Mouse (Mus musculus) retina, postnatal 1 day (tissue): ENCODE measurements around the gene March9.
"Not testable (repeated sequence)": the region's sequence is repeated elsewhere in the genome, so short reads cannot be mapped to it uniquely, and the experiment has no call there.

ENCODE experiments used
- DNase-seq: peaks from one replicate; pipeline ENCODE4 v3.0.0-alpha.2; 2012

Gene March9

DNA sequence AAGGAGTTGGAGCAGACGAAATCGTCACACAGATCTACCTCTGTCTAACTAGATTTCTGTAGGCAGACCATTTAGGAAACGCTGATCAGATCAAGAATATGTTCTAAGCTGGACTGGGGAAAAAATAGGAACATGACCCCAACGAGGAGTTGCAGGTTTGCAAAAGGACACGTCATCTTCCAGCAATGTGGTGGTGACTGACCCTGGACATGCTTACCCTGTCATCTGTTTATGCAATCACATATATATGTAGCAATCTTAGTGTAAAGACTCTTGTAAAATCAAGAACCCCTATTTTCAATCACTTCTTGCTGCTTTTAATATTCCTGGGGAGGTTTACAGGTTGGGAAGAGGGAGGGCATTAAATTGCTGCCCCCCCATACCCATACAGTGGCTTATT is 2.5 kb upstream of the March9 start:
- DNase-seq, result no peak

DNA sequence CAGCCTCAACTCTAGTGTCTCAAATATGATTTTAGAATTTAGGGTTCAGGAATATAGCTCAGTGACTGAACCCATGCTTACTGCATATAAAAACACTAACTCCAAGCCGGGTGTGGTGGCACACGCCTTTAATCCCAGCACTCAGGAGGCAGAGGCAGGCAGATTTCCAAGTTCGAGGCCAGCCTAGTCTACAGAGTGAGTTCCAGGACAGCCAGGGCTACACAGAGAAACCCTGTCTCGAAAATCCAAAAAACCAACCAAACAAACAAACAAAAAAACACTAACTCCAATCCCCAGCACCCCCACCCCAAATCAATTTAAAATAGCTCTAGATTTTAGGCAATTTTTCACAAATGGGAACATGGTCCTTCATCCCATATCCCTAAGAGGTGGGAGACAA is 2.1 kb upstream of the March9 start:
- not testable (repeated sequence) for DNase-seq

DNA sequence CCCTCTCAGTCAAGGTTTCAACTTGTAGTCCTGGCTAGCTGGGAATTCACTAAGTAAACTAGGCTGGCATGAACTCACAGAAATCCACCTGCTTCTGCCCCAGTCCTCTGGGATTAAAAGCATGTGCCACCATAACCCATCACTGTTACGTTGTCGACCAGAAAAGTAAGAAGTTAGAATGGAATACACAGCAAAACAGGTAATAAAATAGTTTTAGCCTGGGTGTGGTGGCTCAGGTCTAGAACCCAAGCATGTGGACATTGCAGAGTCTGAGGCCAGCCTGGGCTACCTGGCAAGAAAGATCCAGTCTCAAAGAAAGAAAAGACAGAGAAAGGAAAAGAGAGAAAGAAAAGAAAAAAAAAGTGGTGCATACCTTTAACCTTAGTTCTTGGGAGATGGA is 1.5 kb upstream of the March9 start:
- no peak for DNase-seq

DNA sequence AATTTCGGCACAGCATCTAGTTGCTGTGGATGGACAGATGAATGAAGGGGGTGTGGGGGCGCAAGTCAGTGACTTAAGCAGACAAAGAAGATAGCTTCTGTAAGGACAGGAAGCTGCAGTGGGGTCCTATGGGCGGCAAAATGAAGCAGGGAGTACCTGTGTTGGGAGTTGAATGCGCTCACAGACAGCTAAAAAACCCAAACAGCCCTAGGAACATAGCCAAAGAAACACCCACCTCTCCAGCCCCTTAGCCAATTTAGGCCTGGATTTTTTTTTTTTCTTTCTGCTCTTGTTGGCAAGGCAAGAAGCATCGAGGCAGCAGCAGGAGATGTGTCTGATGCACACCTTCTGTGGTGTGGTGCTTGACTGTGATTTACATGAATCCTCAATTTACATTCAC is 1.1 kb upstream of the March9 start:
- no peak for DNase-seq

DNA sequence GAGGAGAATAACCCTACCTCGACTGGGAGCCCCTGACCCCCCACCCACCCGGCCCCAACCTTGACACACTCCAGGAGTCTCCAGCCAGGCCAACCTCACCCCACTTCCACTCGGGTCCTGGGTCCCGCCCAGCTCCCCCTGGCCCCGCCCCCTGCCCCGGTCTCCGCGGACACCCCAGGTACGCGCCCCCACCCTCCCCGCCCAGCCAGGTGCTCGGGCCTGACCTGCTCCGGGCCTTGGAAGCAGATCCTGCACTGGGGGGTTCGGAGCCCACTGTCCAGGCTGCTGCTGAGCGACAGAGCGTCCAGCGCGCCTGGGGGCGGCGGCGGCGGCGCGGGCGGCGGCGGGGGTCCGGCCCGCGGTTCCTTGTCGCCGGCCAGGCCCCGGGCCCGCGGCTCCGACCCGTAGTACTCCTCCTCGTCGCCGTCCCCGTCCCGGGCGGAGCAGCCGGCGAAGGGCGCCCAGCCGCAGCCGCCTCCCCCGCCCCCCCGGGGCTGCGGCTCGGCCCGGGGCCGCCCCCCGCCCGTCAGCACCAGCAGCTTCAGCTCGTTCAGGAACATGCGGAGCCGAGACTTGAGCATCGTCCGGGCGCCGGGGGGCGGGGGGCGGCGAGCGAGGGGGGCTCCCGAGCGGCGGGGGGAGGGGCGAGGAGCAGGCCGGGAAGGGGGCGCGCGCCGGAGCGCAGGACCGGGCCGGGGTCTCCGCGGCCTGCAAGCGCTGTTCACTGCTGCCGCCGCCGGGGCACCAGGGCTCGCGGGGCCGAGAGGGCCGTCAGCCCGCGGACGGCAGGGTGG is 613 bp downstream of the March9 start:
- peak; percentile 50 for DNase-seq

DNA sequence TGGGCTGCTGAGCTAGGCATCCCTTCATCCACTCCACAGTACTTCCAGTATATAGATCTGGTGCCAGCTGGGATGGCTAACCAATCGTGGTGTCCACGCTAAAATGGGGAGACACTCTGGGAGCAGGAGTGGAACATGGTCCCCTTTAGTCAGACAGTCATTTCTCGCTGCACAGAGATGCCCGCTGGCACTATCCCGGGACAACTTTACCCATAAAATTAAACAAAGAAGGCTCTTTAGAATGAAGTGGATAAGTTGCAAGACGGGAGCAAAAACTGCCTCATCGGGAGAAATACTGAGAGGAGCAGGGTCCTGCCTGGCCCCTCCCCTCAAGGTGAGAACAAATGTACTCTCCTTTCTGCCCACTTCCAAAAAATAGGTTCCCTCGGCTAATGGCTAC is 1.3 kb downstream of the March9 start:
- DNase-seq, result no peak

DNA sequence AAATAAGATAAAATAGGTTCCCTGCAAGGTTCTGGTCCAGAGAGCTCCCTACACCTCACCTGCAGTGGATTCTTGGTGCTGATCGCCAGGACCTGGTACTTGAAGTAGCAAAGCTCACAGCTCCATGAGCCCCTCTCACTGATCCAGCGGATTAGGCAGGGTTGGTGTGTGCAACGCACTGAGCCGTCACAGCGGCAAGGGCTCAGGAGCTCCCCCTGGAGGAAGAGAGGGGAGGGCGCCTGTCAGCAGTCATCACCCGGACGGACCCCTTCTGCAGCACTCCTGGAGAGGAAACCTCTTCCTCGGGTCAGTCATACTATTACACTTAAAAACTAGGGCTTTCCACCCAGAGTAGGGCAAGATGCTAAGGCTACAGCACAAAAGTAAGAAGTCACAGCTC is 1.8 kb downstream of the March9 start:
- peak; percentile 91 for DNase-seq

DNA sequence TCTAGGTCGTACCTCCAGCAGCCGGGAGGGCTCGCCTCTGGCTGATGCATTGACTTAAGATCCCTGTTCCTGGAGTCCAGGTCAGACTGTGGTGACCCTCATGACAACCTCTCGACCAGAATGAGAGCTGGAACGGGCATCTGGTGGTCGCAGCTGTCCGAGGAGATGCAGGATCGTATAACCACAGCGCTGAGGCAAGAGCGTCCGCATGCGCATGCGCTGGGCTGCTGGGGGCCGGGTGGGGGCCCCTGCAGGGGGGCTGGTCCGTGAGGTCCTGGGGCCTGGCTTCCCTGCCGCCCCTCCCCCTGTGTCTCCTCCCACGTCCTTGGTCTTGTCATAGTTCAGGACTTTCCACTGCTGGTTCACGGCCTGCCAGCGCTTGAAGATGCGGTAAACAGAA is 3.5 kb downstream of the March9 start:
- DNase-seq, result no peak

DNA sequence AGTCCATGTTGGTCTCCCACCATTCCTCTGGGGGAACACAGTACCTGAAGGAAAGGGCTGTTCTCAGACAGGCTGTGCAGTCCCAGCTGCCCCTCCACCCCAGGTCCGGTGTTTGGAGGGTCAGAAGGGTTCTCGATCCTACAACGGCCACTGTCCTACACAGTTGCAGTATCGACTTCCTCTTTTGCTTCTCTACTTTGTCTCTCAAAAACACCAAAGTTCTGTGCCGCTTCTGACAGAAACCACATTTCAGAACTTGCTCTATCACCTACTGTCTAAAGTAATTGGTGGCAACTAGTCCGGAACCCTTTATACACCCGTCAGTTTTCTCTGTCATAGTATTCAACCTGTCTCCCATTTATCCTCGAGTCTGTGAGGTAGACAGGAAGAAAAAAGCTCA is 4.6 kb downstream of the March9 start:
- no peak for DNase-seq

DNA sequence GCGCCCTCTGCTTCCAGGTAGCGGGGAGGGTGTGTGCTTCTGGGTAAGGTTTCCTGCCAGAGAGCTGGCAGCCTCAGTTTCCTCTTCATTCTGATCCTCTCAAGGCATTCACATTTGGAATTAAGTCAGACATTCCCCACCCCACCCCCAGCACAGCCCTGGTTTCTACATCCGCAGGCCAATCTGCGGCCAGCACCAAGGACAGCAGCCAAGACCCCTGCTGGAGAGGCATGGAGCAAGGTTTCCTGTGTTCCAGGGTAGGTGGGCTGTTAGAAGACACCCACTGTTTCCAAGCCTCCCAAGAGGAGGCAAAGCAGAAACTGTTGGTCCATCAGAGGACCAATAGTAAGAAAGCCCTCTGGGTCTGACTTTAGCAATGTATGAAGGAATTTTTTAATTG is 5.3 kb downstream of the March9 start:
- no peak for DNase-seq

DNA sequence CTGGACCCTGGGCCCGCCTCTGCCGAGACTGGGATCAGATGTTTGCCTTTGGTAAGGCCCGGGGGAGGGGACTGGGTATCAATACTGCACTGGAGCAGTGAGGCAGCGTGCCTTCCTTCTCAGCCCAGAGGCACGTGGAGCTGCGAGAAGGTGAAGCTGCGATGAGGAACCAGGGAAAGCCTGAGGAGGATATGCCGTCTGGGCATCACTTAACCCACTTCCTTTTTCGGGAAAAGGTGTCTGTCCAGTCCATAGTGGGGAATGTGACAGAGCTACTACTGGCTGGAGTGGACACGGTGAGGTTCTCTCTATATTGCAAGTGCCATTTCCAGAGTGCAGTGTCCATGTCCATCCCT is 9.9 kb downstream of the March9 start:
- no peak for DNase-seq

DNA sequence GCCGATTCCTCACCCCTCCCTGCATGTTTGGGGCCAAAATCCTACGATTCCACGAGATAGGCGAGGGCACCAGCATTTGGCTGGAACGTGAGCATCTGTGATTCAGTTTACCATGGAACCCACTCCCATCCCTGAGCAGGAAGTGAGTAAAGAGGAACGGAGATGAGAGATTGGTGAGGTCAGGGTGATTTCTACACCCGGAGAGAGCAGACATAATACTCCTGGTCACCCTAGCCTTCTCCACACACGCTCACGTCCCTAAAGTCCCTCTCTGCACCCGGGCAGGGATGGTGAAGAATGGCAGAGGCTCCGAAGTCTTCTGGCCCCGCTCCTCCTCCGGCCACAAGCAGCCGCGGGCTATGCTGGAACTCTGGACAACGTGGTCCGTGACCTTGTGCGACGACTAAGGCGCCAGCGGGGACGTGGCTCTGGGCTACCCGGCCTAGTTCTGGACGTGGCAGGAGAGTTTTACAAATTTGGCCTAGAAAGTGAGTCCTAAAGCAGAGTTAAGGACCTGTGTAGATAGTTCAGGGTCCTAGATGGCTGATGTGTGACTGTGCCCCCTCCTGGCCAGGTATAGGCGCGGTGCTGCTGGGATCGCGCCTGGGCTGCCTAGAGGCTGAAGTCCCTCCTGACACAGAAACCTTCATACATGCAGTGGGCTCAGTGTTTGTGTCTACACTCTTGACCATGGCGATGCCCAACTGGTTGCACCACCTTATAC is 10.4 kb downstream of the March9 start:
- no peak for DNase-seq

DNA sequence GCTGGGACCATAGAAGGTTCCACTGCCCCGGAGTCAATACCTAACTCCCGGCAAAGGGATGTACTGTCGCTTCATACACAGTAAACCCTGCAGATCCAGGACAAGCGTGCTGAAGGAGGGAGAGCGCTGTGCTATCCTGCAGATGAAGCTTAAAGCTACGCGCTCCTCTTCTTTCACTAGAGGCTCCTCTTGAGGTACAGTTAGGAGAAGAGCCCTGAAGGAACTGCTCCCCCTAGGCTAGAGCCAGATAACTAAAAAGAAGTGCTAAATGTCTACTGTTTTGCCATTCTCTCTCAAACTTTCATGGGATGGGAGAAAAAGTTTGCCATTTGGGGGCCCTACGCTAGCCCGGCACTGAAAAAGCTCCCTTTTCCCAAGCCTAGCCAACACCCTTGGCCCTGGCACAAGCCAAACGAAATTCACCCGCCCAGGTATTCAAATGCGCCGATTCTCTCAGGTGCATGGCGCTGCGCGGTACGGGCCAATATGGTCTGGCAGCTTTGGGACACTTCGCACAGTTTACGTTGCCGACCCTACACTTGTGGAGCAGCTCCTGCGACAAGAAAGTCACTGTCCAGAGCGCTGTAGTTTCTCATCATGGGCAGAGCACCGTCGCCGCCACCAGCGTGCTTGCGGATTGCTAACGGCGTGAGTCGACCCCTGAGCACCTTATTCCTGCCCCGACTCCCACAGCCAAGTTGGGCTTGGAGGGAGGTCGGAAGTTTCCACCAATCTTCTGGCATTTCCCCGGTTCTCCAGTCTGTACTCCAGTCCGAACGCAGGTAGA is 11.2 kb downstream of the March9 start:
- DNase-seq, result no peak

DNA sequence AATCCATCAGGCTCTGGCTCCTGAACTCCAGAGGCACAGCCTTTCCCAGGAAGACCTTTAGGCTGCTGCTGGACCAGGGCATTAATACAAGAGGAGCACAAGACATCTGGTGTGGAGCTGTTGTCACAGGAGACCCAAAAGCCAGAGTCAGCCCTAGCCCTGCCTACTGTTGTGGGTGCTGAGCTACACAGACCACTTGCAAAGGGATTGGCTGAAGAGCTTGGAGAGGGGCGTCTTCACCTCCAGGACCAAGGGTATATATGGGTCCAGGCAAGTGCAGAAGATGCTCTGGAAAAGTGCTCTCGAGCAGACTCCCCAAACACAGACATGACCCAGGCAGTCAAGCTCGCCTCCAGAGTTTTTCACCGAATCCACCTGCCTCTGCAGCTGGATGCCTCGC is 12.0 kb downstream of the March9 start, which contains the start of gene Cyp27b1:
TSS of gene Cyp27b1 (plus strand) at position 297 of the 400 bp plus-strand sequence.
- DNase-seq, result no peak

DNA sequence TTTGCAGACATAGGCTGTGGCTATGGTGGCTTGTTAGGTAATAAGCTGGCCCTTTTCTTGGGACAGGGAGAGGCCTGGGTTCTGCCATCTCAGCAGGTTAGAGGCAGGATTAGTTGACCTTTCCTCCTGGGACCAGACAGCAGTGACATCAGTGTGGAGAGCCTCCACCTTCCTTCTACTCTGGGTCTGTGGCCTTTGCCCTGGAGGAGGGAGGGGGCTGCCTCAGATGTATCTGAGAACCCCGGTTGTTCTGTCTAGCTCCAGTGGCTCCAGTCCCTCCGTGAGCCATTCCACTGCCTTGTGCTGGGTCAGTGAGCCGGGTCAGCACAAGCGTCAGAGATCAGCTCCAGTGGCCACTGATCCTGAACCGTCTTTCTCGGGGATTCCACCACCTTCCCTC is 16.8 kb downstream of the March9 start:
- DNase-seq, result no peak

DNA sequence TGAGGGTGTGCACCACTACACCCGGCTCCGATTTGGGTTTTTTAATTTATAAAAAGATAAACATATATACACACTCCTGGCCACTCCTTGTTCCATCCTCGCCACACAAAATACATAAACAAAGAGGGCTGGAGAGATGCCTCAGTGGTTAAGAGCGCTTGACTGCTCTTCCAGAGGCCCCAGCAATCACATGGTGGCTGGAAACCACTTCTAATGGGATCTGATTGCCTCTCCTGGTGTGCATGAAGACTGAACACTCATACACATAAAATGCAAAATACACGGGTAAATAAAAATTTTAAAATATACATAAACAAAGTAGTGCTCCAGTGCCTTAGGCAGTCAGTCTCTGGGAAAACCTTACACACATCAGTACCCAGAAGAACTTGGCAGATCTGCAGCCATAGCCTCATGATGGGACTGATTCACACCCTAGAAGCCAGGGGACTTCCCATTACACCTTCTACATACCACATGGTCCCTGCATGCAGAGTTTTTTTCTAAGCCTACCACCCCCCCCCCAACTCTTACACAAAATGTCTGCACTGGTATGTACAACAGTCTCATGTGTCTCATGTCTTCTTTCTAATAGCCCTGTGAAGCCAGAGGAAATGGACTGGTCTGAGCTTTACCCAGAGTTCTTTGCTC is 17.4 kb downstream of the March9 start:
- no peak for DNase-seq

DNA sequence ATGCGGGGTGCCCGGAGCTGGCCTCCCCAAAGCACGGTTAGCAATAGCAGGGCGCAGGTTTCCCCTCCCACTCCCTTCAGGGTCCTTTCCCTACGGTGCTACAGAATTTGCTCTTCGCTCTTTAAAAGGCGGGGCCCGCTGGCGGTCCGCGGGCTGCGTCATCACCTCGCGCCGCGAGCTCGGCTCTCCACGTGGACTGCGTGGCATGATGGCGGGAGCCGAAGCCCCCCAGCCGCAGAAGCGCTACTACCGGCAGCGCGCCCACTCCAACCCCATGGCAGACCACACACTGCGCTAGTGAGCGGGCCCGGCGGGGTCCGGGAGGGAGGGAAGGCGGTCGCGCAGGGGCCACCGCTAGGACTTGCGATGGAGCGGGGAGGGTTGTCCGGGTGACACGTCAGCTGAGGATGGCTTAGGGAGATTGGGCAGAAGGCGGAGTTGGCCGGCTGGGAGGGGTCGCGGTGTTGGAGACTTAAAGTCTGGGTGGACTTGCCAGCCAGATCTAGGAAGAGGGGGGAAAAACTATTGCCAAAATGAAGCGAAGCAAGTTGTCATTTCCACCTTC is 18.1 kb downstream of the March9 start:
- DNase-seq, result peak; percentile 94

DNA sequence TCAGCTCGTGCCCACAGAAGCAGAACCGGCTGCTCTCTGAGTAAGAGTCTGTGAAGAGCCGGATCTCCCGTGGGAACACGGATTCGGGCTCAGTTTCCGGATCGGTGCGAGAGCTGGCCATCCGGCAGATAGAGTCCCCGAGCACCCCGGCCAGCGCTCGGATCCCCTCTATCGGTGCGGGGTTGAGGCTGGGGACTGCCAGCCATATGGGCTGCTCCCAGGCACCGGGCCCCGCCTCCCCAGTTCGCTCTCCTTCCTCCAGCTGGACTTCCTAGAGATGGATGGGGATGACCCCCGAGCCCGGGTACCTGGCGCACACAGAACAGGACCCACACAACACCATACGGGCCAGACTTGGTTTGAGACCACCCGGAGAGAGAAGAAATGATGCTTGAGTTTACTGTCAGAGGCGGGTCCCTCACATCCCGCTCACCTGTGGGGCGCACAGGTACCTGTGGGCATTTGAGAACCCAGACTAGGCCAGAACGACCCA is 18.7 kb downstream of the March9 start, which contains the start of the genes Mettl1 and Eef1akmt3:
TSS of gene Mettl1 (plus strand) at position 141 of the 493 bp plus-strand sequence.
TSS of gene Eef1akmt3 (minus strand) at position 240 of the 493 bp plus-strand sequence.
- DNase-seq, result no peak

DNA sequence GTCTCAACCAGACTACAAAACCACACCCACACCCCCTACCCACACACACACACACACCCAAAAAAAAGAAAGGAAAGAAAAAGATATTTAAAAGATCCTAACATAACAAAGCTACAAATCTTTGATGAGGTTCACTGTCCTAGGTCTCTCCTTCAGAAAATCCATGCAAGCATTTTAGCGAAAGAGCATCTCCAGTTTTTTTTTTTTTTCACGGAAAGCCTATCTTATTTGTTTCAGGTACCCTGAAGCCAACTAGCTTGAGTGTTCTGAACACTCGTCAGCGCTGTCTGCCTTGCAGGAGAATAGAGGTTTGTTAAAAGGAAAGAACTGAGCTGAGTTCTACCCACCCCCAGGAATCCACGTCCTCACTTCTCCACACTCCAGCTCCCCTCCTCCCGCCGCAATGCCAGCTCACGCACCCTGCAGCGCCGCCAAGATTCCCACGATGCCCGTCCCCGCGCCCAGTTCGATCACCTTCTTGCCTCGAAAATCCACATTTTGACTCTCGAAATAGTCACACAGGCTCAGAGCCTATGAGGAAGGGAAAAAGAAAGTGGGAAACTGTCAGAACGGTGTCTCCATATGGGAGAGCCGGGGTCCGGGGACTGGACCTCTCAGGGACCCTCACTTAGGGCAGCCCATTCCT is 19.3 kb downstream of the March9 start:
- DNase-seq, result peak; percentile 38

DNA sequence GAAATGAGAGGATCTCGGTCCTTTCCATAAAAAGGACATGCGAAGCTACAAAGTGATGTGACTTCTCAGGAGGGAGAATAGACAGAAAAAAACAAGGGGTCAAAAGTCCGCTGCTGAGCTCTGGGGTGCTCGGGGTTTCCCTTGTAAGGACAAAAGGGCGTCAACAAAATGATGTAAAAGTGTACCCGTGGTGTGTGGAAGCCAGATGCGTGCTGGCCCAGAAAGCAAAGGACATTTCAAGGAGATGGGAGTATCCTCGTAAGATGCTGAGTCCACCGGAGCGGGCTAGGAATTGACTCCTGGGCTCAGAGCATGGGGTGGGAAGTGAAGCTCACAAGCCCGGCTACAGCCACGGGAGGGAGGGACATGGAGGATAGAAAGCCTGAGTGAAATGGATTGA is 22.3 kb downstream of the March9 start:
- no peak for DNase-seq

DNA sequence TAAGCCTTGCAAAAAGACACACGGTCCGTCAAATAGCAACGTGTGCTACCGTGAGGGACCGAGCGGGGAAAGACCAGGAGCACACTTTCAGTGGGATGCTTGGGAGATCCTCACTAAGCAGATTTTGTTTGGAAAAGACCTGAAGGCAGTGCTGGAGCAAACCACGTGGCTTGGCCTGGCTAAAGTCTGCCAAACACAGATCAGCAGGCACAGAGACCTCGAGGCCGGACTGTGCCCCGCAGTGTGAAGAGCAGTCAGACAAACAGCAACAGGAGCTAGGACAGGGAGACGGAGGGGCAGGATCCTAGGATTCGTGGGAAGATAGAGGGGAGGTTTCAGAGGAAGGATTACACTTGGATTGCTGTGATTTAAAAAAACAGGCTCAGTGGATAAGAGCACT is 23.7 kb downstream of the March9 start:
- DNase-seq, result no peak

DNA sequence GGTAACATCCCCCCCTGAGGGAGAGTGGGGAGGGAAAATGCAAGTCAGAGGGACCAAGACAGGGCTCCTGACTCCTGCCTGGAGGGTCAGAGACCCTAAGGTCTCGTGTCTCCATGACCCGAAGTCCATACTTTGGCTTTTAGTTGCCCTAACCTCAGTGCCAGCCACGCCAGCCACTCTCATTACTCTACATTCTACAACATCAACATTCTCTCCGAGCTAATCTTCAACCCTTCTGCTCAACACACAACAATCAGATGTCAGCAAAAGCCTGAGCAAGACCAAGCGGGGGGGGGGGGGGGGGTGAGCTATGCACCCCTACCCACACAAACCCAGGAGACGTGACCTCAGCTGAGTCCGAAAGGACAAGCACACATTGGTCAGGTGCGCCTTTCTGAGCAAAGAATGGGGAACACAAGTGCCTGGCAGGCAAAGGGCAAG is 26.7 kb downstream of the March9 start:
- no peak for DNase-seq
